Mouse (Mus musculus) embryonic facial prominence, embryonic 14.5 days (tissue): ENCODE results near the gene Olfr766-ps1. TPM values are rescaled to one million over a fixed set of nuclear protein-coding genes. Genes with fewer than 3 reads are reported as not detected.
A peak's percentile ranks its signal among the peaks of the same experiment; 100 is the strongest.
"Not testable (repeated sequence)": the region's sequence is repeated elsewhere in the genome, so short reads cannot be mapped to it uniquely, and the experiment has no call there.

Experiments
- ATAC-seq: fragments of 200-750 bp; cut with Nextera tagmentation; 2 replicates; pipeline ENCODE4 v1.8.0; 2017; ENCODE audit warnings: low read depth, moderate number of reproducible peaks, moderate TSS enrichment
- DNase-seq: peaks from one replicate; pipeline ENCODE4 v3.0.0-alpha.2; 2015; ENCODE audit warnings: low spot score
- H3K27ac ChIP-seq: fragments of 300-500 bp; sonication (generic); replicated peaks from 2 replicates; pipeline ENCODE4 v1.5.1; 2014; ENCODE audit warnings: low read depth, mild to moderate bottlenecking, low read length, moderate library complexity
- H3K27me3 ChIP-seq: fragments of 300-500 bp; sonication (generic); replicated peaks from 2 replicates; pipeline ENCODE4 v1.6.1; 2014; ENCODE audit warnings: low read length; ENCODE audit not compliant: control insufficient read depth, insufficient read depth
- H3K36me3 ChIP-seq: fragments of 300-500 bp; sonication (generic); 2 replicates; pipeline ENCODE4 v1.6.1; 2014; ENCODE audit warnings: low read length, mixed read lengths; ENCODE audit not compliant: control insufficient read depth, insufficient read depth
- H3K4me1 ChIP-seq: fragments of 300-500 bp; sonication (generic); 2 replicates; pipeline ENCODE4 v1.6.1; 2014; ENCODE audit warnings: antibody characterized with exemption, low read length; ENCODE audit not compliant: control insufficient read depth, insufficient read depth
- H3K4me2 ChIP-seq: fragments of 300-500 bp; sonication (generic); 2 replicates; pipeline ENCODE4 v1.6.1; 2014; ENCODE audit warnings: low read depth, mild to moderate bottlenecking, low read length, moderate library complexity, mixed read lengths
- H3K4me3 ChIP-seq: fragments of 300-500 bp; sonication (generic); 2 replicates; pipeline ENCODE4 v1.5.1; 2014; ENCODE audit warnings: low read depth, mild to moderate bottlenecking, low read length
- H3K9ac ChIP-seq: fragments of 300-500 bp; sonication (generic); 2 replicates; pipeline ENCODE4 v1.6.1; 2014; ENCODE audit warnings: low read depth, mild to moderate bottlenecking, low read length, moderate library complexity, mixed read lengths
- H3K9me3 ChIP-seq: fragments of 300-500 bp; sonication (generic); 2 replicates; pipeline ENCODE4 v1.6.1; 2016; ENCODE audit warnings: low read length; ENCODE audit not compliant: control insufficient read depth
- WGBS: fragments of 180-500 bp; shearing (Covaris S2); extraction: QIAGEN DNeasy Blood & Tissue Kit; methylation state at CpG from one replicate; pipeline ENCODE4 v1.1.7; 2014; 5-methylcytosine and 5-hydroxymethylcytosine counted together
- polyA plus RNA-seq: library from polyadenylated mRNA; unstranded; fragments of >200 nt; fragmentation: Nextera tagmentation; extraction: Ambion mirVana; gene quantifications from 2 replicates; pipeline ENCODE4 v1.2.1, GENCODE M21; 2014

Olfr766-ps1 gene
- not detected in 2 replicates for polyA plus RNA-seq

GRCm38 (mm10) chr10:129068877-129069276 is at the start of gene Olfr766-ps1:
Gene Olfr766-ps1 (minus strand): TSS chr10:129068977.
- H3K27ac ChIP-seq, result no peak within 1 kb of the TSS
- no peaks in the 10 kb centered on the region for H3K36me3 ChIP-seq
- ATAC-seq (no peak), DNase-seq (peak; percentile 1)
- no peak within 1 kb of the TSS for H3K4me3 ChIP-seq
- WGBS, result 79% methylated on average over 2 of the region's 2 CpGs
- H3K9me3 ChIP-seq, result no peaks in the 10 kb centered on the region
- no peak within 1 kb of the TSS for H3K9ac ChIP-seq
- H3K4me2 ChIP-seq, result no peak within 1 kb of the TSS
- no peaks in the 10 kb centered on the region for H3K27me3 ChIP-seq
- H3K4me1 ChIP-seq, result no peaks in the 10 kb centered on the region

- 72% methylated on average over 2 of the region's 2 CpGs for WGBS
- Histone ChIP-seq H3K4me1 (no peaks in the 10 kb centered on the region), H3K4me2 (no peak within 1 kb of the TSS), H3K9me3 (no peaks in the 10 kb centered on the region), H3K27me3 (no peaks in the 10 kb centered on the region), H3K9ac (no peak within 1 kb of the TSS), H3K4me3 (no peak within 1 kb of the TSS), H3K27ac (no peak within 1 kb of the TSS), H3K36me3 (no peaks in the 10 kb centered on the region)
- ATAC-seq (no peak), DNase-seq (no peak)
These were observed 49.0 kb upstream of the Olfr766-ps1 start, which contains the start of gene Olfr769 for GRCm38 (mm10) chr10:129117761-129118160. Gene Olfr769 (minus strand): TSS chr10:129117861.

- no peak overlapping the region for H3K27ac ChIP-seq
- no peak overlapping the region for H3K4me2 ChIP-seq
- WGBS, result 89% methylated on average over 3 of the region's 3 CpGs
- no peaks in the 10 kb centered on the region for H3K36me3 ChIP-seq
- ATAC-seq (no peak), DNase-seq (no peak)
- H3K9ac ChIP-seq, result no peak overlapping the region
- no peak overlapping the region for H3K4me3 ChIP-seq
- no peaks in the 10 kb centered on the region for H3K4me1 ChIP-seq
- no peaks in the 10 kb centered on the region for H3K27me3 ChIP-seq
- no peaks in the 10 kb centered on the region for H3K9me3 ChIP-seq
These were observed 46.4 kb upstream of the Olfr766-ps1 start for GRCm38 (mm10) chr10:129115146-129115545.

DNA sequence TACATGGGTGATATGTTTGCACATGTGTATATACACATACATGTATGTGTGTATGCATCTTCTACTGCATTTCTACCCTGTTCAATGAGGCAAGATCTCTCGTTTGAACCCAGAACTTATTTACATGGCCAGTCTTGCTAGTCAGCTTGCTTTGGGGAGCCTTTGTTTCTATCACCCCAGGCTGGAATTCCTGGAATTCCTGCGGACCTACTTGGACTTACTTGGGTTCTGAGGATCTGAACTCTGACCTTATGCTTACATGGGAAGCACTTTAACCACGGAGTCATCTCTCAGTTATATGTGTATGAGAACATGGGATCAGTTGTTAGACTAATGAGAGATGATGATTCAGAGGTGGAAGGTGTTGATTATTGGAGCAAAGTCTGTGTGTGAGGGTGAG is 32.5 kb upstream of the Olfr766-ps1 start:
- WGBS, result 29% methylated on average over 3 of the region's 3 CpGs
- no peak for ATAC-seq
- no peak for DNase-seq
- Histone ChIP-seq H3K4me1 (no peaks in the 10 kb centered on the region), H3K4me2 (no peak overlapping the region), H3K9ac (no peak overlapping the region), H3K36me3 (no peaks in the 10 kb centered on the region), H3K27me3 (no peaks in the 10 kb centered on the region), H3K9me3 (no peaks in the 10 kb centered on the region), H3K27ac (no peak overlapping the region), H3K4me3 (no peak overlapping the region)

- no peak within 1 kb of the TSS for H3K4me3 ChIP-seq
- DNase-seq, result no peak
- 67% methylated on average over 1 of the region's 1 CpGs for WGBS
- no peaks in the 10 kb centered on the region for H3K27me3 ChIP-seq
- H3K27ac ChIP-seq, result no peak within 1 kb of the TSS
- no peak for ATAC-seq
- no peaks in the 10 kb centered on the region for H3K4me1 ChIP-seq
- H3K9ac ChIP-seq, result no peak within 1 kb of the TSS
- no peaks in the 10 kb centered on the region for H3K36me3 ChIP-seq
- no peak within 1 kb of the TSS for H3K4me2 ChIP-seq
- H3K9me3 ChIP-seq, result no peaks in the 10 kb centered on the region
These were observed 30.5 kb upstream of the Olfr766-ps1 start, which contains the start of gene Olfr768 for GRCm38 (mm10) chr10:129099275-129099674. Gene Olfr768 (minus strand): TSS chr10:129099375.

DNA sequence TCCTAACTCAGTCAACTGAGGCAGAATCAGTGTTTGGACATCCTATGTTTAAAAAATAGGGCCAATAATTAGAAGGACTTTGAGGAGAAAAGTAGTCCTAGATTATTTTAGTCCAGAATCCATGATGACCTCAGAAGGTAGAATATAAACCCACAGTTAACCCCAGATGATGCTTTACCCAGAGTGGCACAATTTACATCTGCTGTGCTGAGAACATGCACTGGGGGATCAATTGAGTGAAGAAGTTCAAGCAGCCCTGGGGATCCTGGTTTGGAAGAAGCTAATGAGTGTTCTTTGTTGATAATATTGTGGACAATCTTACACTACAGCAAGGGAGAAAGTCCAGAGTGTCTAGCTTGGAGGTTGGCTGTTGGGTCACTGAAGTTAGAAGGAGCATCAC is 14.0 kb upstream of the Olfr766-ps1 start, which contains the start of gene Olfr767:
TSS of gene Olfr767 (minus strand) at position 101 of the 400 bp plus-strand sequence.
- not testable (repeated sequence) for H3K9ac ChIP-seq, H3K4me2 ChIP-seq, H3K4me1 ChIP-seq, H3K4me3 ChIP-seq, H3K27ac ChIP-seq, H3K36me3 ChIP-seq, ATAC-seq, DNase-seq, H3K9me3 ChIP-seq, H3K27me3 ChIP-seq

DNA sequence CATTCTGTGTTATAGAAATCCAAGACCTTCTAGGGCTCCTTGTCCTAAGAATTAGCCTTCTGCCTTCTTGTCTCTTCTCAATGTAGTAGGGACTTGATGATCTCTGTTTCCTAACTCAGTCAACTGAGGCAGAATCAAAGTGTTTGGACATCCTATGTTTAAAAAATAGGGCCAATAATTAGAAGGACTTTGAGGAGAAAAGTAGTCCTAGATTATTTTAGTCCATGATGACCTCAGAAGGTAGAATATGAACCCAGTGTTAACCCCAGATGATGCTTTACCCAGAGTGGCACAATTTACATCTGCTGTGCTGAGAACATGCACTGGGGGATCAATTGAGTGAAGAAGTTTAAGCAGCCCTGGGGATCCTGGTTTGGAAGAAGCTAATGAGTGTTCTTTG is 18.9 kb downstream of the Olfr766-ps1 start, which contains the start of gene Olfr765:
TSS of gene Olfr765 (minus strand) at position 101 of the 400 bp plus-strand sequence.
- H3K4me1 ChIP-seq, H3K36me3 ChIP-seq, H3K27ac ChIP-seq, H3K4me3 ChIP-seq, H3K9me3 ChIP-seq, DNase-seq, H3K27me3 ChIP-seq, H3K4me2 ChIP-seq, ATAC-seq, H3K9ac ChIP-seq: not testable (repeated sequence)

DNA sequence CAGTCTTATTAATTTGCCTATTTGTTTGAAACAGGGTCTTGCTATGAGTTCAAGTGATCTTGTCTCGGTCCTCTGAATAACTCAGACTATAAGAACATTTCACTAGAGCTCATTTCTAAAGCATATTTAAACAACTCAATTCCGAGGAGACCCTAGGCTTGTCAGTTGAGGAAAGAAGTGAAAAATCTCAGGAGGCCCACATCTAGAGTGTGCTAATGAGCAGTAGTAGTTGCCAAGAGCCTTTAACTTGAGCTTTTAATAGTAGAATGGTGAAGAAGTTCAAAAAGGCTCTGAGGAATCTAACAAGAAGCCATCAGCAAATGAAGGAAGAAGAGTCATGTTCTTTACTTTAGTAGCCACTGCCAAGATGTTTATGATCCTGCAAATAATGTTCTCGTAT is 29.0 kb downstream of the Olfr766-ps1 start, which contains the start of gene Olfr764-ps1:
TSS of gene Olfr764-ps1 (minus strand) at position 101 of the 400 bp plus-strand sequence.
- ATAC-seq, result no peak
- H3K4me1 ChIP-seq, result no peaks in the 10 kb centered on the region
- 78% methylated on average over 3 of the region's 3 CpGs for WGBS

GRCm38 (mm10) chr10:129028343-129028742 is 40.4 kb downstream of the Olfr766-ps1 start:
- ATAC-seq (no peak), DNase-seq (no peak)
- H3K4me3 ChIP-seq, result no peak overlapping the region
- 85% methylated on average over 2 of the region's 2 CpGs for WGBS
- no peak overlapping the region for H3K9ac ChIP-seq
- no peaks in the 10 kb centered on the region for H3K36me3 ChIP-seq
- no peaks in the 10 kb centered on the region for H3K4me1 ChIP-seq
- H3K27ac ChIP-seq, result no peak overlapping the region
- H3K9me3 ChIP-seq, result no peaks in the 10 kb centered on the region
- no peaks in the 10 kb centered on the region for H3K27me3 ChIP-seq
- no peak overlapping the region for H3K4me2 ChIP-seq

More for the DNA sequence above, 29.0 kb downstream of the Olfr766-ps1 start, which contains the start of gene Olfr764-ps1:
- Histone ChIP-seq H3K36me3 (no peaks in the 10 kb centered on the region), H3K27ac (no peak within 1 kb of the TSS), H3K9ac (no peak within 1 kb of the TSS), H3K27me3 (no peaks in the 10 kb centered on the region), H3K4me2 (no peak within 1 kb of the TSS), H3K9me3 (no peaks in the 10 kb centered on the region), H3K4me3 (no peak within 1 kb of the TSS)
- DNase-seq, result no peak
